Mouse (Mus musculus): Measurements from ENCODE around the gene Rcc2.
A peak's percentile ranks its signal among the peaks of the same experiment; 100 is the strongest.

The Rcc2 gene

DNA sequence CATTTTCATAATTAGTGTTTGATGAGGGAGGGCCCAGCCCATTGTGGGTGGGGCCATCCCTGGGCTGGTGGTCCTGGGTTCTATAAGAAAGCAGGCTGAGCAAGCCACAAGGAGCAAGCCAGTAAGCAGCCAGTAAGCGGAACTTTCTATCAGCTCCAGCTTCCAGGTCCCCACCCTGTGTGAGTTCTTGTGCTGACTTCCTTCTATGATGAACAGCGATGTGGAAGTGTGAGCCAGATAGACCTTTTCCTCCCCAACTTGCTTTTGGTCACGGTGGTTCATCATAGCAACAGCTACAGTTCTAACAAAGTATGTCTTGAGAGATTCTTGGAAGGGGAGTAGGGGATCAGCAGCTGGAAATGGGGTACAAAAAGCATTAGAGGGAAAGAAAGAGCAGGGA, 65.6 kb downstream of the Rcc2 start:
- no peak for DNase-seq

DNA sequence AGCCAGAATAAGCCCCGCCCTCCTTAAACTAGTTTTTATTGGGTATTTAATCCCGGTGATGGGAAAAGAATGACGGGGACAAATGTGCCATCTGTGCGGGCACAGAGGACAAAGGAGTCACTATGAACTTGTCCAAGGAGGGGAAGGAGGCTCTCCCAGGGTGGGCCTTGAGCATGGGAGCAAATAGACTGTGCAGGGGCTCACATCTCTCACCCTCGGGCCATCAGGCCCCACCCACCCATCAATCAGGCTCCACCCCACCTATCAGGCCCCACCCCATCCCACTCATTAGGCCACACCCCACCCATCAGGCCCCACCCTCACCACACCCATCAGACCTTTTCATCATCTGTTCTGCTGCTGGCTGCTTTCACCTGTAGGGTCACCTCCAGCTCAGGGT, 68.6 kb downstream of the Rcc2 start:
- no peak for DNase-seq

DNA sequence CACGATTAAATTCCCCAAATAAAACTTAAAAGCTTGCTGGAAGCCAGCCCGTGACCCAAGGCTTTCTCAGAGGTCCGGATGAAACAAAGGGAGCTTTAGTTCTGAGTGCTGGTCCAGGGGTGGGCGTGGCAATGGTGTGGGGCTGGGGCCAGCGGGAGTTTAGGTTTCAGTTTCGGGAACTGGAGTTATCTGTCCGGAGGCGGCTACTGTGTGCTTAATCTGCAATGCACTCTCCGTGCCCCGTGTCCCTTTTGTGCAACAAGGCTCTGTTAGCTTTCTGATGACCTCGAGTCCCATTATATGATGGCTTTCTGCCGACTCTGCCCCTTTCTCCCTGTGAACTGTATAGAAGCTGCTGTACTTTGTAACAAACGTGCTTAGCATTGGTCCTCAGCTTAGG, 70.1 kb downstream of the Rcc2 start:
- peak; percentile 53 for DNase-seq

DNA sequence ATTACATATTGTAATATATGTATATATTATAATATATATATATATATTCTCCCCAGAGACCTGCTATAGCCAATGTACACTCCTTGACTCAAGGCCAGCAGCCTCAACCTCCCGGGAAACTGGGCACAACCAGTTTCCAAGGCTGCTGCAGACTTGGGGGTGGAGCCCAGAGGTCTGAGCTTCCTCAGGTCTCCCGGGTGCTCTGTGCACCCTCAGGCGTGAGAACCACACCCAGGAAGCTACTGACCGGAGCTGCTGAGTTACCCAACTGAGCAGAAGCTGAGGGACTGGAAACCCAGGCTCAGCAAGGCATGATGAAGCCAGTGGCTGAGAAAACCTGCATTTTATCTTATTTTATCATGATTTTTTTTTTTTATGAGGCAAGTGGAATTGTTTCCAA, 70.8 kb downstream of the Rcc2 start:
- peak; percentile 27 for DNase-seq
